Mouse (Mus musculus) retina, postnatal 7 days (tissue): ENCODE data around the gene Gja8.

Source experiments
- DNase-seq: peaks from one replicate; pipeline ENCODE4 v3.0.0-alpha.2; 2012; ENCODE audit warnings: low read depth, low spot score

Gene Gja8

DNA sequence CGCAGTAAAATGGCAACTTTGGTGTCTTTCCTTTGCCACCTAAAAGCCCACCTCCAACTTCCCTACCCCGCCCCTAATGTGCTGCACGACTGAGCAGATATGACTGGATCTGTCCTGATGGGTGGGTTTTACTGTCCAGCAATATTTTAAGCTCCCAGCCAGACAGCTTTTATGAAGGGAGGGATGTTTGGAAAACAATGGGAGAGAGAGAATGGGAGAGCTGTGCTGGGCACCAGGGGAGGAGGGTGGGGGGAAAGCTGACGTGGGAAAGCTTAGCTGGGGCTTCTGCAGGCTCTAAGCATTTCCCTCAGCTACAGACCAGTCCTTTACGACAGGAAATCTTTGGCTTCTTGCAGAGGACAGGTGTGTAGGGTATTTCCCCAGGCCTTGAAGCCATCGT lies at the start of gene Gja8:
TSS of gene Gja8 (minus strand) at position 101 of the 400 bp plus-strand sequence.
- no peak for DNase-seq

DNA sequence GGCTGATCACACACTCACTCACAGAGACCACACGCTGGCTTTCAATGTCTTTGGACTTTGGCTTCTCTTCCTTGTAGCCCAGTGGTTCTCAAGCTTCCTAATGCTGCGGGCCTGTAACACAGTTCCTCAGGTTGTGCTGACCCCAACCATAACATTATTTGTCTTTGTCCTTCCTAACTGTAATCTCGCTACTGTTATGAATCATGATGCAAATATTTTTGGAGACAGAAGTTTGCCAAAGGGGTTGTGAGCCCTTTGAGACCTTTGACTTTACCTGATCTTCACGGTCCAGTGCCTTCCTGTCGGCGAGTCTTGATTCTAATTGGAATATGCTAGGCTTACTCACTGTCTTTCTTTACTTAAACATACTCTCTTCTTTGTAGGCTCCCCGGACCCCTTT lies 48.6 kb upstream of the Gja8 start:
- DNase-seq = no peak

DNA sequence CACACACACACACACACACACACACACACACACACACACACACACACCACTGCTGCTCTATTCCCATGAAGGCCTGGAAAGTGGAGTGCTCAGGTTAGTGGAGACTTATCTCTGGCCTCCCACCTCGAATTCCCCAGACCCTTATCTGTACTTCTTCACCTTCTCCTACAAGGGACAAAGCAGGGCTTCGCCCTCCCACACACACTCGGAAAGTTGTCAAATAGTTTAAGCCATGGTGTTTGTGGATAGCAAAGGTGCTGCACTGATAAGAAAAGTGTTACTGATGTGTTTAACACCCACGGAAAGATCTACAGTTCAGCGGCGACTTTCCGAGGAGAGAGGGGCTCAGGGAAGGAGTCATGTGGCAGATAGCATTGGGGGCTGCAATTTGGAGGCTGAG lies 45.2 kb upstream of the Gja8 start:
- DNase-seq = no peak

DNA sequence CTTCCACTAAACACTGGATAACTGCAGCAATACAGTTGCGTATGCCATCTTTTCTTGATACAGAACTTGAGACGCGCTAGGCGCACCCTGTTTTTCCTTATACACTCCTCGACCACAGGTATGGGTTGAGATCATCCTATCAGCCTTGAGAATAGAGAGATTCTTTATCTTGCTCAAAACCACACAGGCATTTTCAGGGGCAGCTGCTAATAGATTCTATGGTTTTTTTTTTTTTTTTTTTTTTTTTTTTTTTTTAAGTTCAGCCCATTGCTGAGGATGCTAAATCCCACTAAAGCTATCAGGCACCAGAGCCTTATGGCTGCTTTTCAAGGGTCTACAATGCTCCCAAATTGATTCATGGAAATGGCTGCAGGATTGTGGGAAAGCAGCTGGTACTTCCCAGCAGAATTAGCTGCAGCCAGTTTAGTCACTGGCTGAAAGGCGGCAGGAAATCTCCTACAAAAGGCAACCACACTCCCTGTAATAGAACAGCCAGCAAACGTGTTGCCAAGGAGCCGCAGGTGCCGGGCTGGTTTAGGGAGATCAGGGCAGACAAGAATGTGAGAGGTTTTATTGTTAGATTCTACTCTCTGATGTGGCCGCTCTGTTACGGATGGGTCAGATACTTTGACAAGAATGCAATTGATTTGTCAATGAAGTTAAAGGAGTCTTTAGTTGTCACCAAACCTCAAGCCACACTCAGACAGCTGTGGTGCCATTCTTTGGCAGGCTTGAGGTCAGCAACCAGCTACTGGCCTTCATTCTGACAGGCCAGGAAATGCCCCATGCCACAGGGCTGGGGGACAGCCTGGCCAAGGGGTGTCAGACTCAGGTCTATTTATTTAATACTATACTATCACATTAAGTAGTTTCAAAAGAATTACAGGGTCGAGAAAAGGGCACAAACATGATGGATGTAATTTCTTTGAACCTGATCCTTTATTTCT lies 37.5 kb upstream of the Gja8 start:
- no peak for DNase-seq

DNA sequence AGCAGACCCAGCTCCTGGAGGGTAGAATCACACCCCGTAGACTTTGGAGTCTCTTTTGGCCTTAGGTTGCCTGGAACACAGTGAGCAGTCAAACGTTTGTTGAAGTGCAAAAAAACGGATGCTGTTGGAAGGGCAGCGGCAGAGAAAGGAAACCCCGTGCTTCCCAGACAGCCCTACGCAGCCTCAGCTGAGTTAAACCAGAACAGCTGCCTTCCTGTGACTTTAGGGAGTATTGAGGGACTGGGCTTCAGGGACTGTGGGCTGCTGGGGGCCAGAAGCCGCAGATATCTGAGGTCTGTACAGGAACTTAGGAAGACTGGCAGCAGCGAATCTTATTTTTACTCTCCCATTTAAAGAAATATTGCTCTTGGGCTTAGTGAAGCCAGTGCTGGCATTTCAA lies 34.8 kb upstream of the Gja8 start:
- no peak for DNase-seq

DNA sequence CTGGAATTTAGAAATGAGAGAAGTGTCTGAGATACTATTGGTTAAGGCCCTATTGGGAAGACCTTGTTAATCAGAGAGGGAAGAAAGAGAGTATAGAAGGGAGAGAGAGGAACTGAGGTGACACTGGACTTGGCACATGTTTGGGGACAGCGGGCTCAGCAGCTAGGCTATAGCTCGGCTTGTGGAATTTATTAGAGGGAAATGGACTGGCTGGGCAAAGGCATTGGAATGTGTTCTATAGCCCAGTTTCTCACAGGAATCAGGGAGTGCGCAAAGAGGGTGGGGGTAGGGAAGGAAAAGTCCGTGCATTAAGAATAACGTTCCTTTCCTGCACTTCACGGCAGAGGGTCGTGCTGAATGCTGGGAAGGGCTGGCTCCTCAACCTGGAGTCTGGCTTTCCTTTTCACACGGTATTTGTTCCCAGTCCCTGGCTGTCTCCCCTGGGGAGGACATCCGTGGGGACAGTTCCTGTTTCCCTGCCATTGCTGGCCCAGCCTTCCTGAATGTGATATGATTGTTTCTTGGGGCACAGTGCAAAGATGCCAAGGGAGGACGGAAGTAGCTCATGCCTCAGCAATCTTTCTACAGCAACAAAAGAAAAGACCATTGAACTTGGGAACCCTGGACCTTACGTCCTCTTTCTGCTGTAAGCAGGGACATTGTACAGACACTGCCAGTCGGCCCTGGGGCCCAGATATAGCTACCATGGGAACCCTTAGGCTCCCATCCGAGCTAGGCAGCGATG lies 27.8 kb upstream of the Gja8 start:
- DNase-seq = no peak

DNA sequence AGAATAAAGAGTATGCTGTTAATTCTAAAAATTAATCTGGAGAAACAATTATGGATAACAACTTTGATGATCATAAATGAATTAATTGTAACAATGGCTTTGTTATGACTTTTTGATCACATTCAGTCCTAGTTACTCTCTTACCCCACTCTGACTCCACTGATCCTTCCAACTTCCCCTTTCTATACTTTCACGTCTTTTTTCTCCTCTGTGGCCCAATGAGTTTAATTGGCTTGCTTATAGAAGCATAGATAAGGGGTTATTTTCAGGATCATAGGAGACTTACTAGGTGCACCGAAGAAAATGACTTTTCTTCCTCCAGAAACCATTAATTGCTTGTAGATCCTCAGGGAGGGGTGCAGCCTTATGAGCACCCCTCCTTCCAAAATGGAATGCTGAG lies 16.9 kb upstream of the Gja8 start:
- DNase-seq = no peak

DNA sequence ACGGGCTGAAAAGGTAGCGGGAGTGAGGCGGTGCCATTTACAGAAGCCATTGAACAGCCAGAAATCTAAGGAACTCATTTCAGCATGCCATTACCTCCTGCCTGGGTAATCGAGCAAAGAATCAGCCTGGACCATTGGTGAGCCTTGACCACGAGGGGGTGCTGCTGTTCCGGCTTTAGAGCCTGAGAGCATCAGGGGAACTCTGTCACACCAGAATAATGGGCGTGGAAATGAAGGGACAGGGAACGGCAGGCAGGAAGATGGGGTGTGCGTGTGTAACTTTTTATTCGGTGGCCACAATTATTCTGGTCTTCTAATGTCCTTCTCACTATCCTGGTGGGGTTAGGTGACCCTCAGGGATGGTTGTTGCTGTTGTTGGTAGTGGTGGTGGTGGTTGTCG lies 12.9 kb upstream of the Gja8 start:
- peak; percentile 78 for DNase-seq

DNA sequence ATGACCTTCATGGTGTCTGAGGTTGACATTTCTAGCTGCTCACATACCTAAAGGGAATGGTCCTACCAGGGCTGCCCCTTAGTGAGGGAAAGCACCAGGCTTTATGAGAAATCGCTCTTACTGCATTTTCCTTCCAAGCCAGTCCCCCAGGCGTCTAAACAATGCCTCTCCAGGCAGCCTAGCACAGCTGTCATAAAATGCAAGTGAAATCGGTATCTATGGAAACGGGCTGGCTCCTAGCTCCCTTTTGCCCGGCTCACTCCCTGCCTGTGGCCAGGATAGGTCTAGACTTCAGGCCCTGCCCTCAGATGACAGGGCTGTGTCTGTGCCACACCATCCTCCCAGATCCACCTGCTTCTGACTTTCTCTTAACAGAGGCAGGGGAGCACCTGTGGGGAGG lies 11.8 kb upstream of the Gja8 start:
- no peak for DNase-seq

DNA sequence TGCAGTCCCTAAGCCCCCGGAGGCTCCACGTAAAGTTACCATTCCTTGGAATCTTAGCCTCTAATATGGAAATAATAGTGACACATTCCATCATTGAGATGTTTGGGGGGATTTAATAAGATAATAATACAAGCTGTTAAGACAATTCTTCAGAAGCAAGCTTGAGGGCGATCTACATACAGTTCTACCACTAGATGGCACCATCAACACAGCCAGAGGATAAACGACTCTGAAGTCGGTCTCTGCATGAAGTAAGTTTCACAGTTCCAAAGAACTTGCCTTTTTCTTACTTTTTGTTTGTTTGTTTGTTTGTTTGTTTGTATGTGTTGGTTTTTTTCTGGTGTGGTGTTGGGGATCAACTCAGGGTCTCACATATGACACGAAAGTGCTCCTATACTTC lies 10.4 kb upstream of the Gja8 start:
- DNase-seq = peak; percentile 51

DNA sequence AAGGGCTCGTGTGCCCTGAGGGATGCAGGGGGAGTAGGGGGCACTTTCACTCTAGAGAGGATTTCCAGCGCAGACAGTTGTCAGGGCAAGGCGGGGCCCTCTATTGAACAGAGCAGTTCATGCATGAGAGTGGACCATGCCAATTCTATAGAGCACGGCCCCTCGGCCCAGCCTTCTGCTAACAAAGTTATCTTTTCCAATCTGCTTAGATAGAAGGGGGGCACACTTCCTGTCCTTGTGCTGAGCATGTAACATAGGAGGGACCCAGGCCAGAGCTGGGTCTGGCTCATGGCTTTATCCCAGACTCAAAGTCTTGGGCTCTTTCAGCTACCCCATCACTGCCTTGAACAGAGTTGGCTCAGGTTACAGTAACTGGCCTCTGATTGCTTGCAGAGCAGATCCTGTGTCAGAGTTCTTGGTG lies 5.5 kb upstream of the Gja8 start:
- DNase-seq = no peak

DNA sequence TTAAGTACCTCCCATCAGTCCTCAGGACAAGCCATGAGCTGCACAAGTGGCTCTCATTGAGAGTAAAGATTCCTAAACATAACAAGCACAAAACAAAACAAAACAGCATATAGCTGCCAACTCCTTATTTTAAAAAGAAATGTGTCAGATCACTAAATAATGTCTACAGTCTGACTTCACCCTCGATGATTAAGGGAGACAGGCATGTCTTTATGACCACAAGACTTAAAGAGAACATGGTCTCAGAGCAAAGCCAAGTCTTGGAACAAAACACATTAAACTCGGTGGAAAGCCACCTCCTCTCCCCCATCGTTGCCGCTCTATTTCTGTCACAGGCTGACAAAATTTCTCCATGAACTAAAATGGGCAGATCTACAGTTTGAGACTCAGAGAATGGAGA lies 1.2 kb downstream of the Gja8 start:
- DNase-seq = no peak

DNA sequence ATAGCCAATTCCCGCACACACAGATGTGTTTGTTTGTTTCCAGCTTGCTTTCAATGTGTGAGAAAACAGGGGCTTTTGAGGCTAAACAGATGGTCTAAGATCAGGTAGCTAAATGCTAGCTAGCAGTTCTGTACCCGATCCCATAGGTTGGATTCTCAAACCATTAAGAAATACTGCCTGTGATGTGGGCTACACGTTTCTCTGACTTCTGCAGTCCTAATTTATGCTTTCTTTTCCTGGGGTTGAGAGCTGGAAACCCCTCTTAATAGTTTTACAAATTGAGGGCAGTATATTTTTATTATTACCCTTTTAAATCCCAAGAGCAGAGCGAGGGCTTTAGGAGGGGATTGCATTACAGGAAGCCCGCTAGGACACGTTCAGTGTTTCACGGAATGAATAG lies 4.8 kb downstream of the Gja8 start:
- DNase-seq = no peak

DNA sequence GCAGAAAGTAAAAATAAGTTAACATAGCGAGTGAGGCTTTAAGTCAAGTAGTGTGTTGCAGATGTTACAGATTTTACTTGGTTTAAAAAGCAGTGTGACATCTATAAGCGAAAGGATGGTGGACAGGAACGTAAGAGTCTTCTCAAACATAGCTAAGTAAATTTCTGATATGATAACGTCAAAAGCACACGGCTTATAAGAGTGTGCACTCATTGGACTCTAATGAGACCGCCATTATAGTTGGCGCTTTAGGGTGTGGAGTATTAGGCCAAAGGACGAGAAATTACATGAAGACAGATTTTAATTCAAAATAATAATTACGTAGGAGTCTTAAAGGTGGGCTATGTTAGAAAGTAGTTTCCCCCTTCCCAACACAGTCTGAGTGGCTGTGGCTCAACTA lies 20.2 kb downstream of the Gja8 start:
- DNase-seq = peak; percentile 0

DNA sequence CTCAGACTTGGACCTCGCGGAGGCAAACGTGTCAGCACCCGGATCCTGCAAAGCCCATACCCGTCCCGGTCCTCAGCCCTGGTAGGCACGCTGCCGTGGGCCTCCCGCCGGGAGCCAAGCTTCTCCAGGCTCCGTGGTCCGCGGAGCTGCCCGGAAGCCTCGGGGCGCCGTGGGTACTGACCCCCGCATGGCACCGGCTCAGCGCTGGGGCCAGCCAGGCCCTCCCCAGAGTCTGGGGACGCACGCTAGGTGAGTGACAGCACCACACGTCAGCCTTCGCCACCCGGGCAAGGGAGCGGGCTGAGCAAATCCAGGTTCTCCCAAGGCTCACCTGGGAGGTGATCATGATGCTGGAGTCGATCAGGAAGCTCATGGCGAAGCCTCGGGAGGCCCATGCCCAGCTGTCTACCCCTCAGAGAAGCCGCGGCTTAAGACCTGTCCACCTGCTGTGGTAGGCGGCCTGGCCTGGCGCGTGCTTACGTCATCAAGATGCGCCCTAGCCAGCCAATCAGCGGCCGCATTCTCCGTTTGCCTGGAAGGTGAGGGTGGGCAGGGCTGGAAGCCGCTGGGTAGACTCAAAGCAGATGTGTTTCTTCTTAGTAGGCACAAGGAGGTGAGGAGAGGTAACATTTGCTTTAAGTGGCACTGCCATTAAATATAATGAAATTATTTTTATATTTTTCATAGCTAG lies 20.8 kb downstream of the Gja8 start, which contains the start of gene Gpr89:
TSS of gene Gpr89 (minus strand) at position 496 of the 691 bp plus-strand sequence.
- peak; percentile 91 for DNase-seq

DNA sequence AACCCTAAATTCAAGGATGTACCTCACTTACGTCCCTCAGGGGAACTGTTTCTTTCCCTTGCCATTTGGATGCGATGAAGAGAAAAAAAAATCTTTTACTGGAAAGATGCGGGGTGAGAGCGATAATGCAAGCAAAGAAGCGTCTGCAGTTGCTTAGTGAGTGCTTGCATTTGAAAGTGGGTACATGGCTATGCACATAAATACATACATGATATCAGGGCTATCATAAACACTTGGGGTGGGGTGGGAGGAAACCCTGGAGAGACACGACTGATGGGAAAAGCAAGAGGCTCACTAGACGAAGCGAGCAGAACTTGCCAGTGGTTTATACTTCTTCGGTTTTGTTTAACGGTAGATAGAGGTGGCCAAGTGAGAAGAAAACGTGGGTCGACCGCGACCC lies 21.4 kb downstream of the Gja8 start, which contains the start of gene Gja5:
TSS of gene Gja5 (plus strand) at position 301 of the 400 bp plus-strand sequence.
- no peak for DNase-seq

DNA sequence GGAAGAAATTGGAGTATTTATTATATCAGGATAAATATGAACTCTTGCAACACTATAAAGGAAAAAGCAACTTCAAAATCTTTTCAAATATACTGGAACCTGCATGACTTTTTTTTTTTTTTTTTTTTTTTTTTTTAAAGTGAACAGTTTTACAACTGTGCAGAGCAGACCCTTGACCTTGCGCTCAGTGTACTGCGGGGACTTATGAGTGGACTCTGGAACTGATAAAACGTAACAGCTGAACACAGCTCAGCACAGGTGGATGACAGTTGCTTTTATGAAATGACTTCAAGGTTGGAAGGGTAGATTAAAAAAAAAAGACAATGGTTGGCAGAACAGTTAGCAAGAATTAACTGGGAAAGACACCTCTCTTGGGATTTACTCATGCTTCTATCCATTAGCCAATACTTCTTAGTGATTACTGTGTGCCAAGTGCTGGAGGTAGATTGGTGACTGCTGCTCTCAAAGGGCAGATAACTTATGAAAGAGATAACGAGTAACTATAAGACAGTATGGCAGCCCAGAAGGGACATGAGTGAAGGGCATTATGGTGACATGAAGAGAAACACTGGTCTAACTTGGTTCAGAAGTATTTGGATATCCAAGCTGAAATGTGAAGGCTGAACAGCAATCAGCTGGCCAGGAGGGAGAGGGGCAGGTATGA lies 23.4 kb downstream of the Gja8 start:
- no peak for DNase-seq

DNA sequence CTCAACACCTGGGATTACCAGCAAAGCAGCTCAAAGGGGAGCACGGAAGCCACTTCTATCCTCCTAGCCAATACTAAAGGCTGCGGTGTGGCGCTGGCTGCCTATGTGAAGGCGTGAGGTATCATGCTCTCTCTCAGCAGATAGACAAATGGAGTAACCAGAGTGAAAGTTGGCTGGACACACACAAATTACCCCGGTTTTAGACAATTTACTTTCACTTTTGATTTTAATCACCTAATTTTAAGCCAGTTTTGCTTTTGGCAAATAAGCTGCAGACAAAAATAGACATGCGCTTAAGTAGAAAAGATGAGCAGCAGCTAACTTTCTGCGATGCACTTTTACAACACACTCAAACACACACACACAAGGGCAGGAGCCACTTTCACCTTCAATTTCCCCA lies 42.1 kb downstream of the Gja8 start:
- no peak for DNase-seq

DNA sequence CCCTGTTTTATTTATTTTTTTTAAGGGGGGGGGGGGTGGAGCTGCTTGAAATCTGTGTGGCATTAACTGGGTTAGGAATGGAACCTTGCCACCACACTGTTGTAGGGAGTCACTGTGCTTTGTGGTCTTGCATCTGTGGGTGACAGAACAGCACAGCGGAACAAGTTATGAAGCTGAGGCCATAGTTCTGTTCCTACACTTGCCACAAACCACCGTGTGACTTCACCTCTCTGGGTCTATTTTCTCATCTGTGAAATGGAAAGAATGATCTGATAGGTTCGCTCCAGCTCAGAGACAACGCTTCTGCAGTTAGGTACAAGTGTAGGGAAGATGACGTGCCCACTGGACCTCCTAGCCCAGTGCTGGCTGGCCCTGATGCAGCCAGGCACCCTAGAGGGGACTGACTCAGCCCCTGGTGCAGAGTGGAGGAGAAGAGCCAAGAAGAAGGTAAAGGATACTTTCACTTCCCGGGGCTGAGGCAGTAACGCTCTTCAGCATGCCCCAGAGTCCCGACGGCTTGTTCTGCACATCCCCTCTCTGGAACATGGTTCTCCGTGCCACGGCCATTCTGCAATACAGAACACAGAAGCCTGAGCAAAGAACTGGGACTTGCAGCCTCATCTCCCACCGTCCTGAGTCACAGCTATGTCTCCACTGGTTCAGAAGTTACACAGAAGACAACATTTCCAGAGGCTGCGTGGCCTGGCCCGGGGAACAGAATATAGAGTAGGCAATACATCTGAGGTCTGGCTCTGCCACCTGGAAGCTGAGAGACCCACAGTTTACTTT lies 43.6 kb downstream of the Gja8 start:
- DNase-seq = no peak

DNA sequence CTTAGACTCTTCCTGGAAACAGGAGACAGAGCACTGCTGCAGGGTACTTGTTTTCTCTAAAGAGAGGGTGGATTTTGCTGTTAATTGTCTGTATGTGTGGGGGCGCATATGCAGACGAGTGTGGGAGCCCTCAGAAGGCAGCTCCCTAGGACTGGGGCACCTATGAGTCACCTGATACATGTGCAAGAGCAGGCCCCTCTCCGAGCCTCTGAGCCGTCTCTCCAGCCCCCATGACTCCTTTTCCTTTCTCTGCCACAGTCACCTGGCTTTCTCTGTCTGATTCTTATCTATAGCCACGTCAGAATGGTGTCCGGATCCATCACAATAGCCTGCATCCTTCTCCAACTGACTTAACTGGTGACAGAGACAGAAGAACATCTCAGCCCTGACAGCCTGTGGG lies 44.3 kb downstream of the Gja8 start:
- DNase-seq = no peak

DNA sequence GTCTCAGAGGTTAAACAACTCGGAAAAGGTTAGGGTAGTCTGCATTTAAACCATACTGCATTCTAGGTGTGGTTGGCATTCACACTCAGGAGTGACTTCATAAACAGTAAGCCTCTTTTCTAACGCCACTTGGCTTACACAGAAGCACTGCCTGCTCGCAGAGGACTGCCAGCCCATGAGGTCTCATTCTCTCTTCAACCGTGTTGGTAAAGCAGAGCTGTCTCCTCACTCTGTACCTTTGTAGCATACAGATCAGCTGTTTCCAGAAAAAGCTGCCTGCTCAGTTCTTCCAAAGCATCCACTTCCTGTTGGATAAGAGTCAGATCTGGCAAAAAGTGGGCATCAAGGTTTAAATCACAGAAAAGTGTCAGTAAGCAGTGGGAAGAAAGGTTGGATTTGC lies 45.4 kb downstream of the Gja8 start:
- no peak for DNase-seq
